Mouse (Mus musculus): ENCODE results near the gene Scai. TPM values are rescaled to one million over a fixed set of nuclear protein-coding genes. Genes with fewer than 3 reads are reported as not detected.
A peak's percentile ranks its signal among the peaks of the same experiment; 100 is the strongest.

Scai gene
- polyA plus RNA-seq, 1 experiment from 2014 or later: 6.6 TPM

DNA sequence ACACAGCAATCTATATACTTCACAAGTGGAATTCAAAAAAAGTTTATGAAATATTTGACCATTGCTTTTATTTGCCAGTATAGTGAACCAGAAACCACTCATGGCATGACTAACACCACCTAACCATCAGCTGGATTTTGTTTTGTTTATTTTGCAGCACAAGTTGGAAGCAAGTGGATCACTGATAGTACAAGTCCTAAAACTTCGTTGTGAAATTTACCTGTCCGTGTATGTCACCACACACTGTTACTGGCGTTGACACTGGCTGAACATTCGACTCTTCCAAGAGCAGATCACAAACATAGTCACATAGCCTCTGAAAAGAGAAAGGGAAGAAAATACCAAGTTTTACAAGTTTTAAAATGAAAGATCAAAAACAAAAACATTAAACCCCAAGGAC is 20.2 kb upstream of the Scai start:
- Histone ChIP-seq H3K4me2 (ENCODE audit: low read length) (no peak overlapping the region), H3K4me1 (replicated peaks; ENCODE audit: control insufficient read depth, insufficient read depth, low read length) (no peaks in the 10 kb centered on the region), H3K9ac (ENCODE audit: low read length) (no peak overlapping the region), H3K4me3 (ENCODE audit: low read depth, low read length) (no peak overlapping the region), H3K36me3 (ENCODE audit: control insufficient read depth, insufficient read depth, low read length) (peaks cover 13% of the 10 kb centered on the region), H3K27me3 (replicated peaks; ENCODE audit: control insufficient read depth, insufficient read depth, low read length) (no peaks in the 10 kb centered on the region), H3K9me3 (ENCODE audit: control insufficient read depth, low read length) (no peaks in the 10 kb centered on the region), H3K27ac (ENCODE audit: low read depth) (no peak overlapping the region)
- no peak for ATAC-seq (replicated peaks; ENCODE audit: low FRiP score, low TSS enrichment, low read depth)
- no peak for DNase-seq (ENCODE audit: low spot score)
- WGBS: 91% methylated on average over 4 of the region's 4 CpGs

DNA sequence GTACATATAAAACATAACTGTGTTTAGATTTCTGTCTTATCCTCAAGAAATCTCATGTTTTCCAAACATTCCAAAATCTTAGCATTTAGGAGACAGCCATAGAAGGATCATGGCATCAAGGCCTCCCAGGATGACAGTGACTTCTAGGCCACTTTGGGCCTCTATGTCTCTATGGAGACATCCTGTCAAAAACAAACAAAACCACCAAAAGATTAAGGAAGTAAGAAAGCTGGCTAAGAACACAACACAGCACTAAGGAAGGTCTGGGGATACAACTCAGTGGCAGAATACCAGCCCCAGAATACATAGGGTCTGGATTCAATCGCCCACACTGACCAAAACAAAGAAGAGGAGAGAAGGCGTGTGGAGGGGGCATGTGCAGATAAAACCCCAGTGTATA is 12.8 kb upstream of the Scai start:
- H3K36me3 ChIP-seq (ENCODE audit: control insufficient read depth, insufficient read depth, low read length): peaks cover 46% of the 10 kb centered on the region
- ATAC-seq (replicated peaks; ENCODE audit: low FRiP score, low TSS enrichment, low read depth): no peak
- WGBS: 89% methylated on average over 2 of the region's 2 CpGs

DNA sequence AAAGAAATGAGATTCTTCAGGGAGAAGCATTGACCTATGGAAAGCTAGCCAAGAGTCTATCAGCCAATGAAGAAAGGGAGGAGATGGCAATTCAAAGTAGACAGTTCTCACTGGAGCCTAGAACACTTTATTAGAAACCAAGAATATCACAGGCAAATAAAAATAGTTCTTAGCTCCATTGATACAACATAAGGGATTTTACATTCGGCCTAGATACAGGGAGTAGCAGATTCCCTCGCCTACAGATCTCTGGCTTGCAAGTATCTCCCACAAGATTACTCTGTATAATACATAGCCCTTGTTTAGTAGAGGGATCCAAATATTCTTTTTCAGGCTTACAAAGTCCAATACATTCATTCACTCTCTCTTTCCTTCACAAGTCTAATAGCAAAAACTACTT is 4.3 kb upstream of the Scai start:
- DNase-seq (ENCODE audit: low spot score) (no peak), ATAC-seq (replicated peaks; ENCODE audit: low FRiP score, low TSS enrichment, low read depth) (no peak)
- peaks cover 38% of the 10 kb centered on the region for H3K36me3 ChIP-seq (ENCODE audit: control insufficient read depth, insufficient read depth, low read length)
- WGBS: 98% methylated on average over 2 of the region's 2 CpGs
- H3K27me3 ChIP-seq (replicated peaks; ENCODE audit: control insufficient read depth, insufficient read depth, low read length): no peaks in the 10 kb centered on the region
- no peak overlapping the region for H3K4me3 ChIP-seq (ENCODE audit: low read depth, low read length)
- H3K4me1 ChIP-seq (replicated peaks; ENCODE audit: control insufficient read depth, insufficient read depth, low read length): no peaks in the 10 kb centered on the region; the same call in 1 of the 2 replicates
- no peak overlapping the region for H3K9ac ChIP-seq (ENCODE audit: low read length)
- H3K27ac ChIP-seq (ENCODE audit: low read depth): no peak overlapping the region
- no peaks in the 10 kb centered on the region for H3K9me3 ChIP-seq (ENCODE audit: control insufficient read depth, low read length)
- H3K4me2 ChIP-seq (ENCODE audit: low read length): no peak overlapping the region

More for the DNA sequence above, 12.8 kb upstream of the Scai start:
- DNase-seq (ENCODE audit: low spot score): no peak
- no peak overlapping the region for H3K9ac ChIP-seq (ENCODE audit: low read length)
- H3K4me2 ChIP-seq (ENCODE audit: low read length): no peak overlapping the region
- H3K9me3 ChIP-seq (ENCODE audit: control insufficient read depth, low read length): no peaks in the 10 kb centered on the region
- no peaks in the 10 kb centered on the region for H3K27me3 ChIP-seq (replicated peaks; ENCODE audit: control insufficient read depth, insufficient read depth, low read length)
- H3K27ac ChIP-seq (ENCODE audit: low read depth): no peak overlapping the region
- H3K4me1 ChIP-seq (replicated peaks; ENCODE audit: control insufficient read depth, insufficient read depth, low read length): no peaks in the 10 kb centered on the region
- no peak overlapping the region for H3K4me3 ChIP-seq (ENCODE audit: low read depth, low read length)

DNA sequence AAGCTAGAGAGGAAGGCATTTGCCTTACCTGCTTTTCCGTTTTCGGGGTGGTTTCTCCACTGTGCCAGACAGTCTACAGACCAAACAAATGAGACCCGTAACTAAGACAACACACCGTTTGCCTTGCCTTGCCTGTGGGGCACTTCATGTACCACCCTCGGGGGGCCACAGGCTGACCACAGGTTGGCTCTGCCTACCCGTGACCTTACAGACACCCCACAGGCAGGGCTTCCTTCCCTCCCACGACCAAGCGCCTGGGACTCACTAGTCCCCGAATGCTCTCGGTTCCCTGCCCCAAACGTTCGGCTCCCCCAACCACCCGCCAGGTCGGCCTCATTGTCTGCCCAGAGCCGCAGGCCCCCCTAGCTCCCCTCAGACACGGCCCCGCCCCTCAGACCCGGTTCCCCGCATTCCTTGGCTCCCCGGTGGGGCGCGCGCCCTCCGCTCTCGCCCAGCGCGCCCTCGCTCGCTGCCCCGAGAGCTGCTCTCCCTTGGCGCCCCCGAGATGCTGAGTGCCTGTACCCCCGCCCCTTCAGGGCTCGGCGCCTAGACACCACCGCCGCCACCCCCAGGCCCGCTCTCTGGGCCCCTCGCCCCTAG is 473 bp downstream of the Scai start:
- peak overlapping the region; percentile 70 for H3K9ac ChIP-seq (ENCODE audit: low read length)
- WGBS: under 1% methylated on average over 38 of the region's 39 CpGs
- peaks cover 19% of the 10 kb centered on the region; the same call in 1 of the 2 replicates for H3K36me3 ChIP-seq (ENCODE audit: control insufficient read depth, insufficient read depth, low read length)
- ATAC-seq (replicated peaks; ENCODE audit: low FRiP score, low TSS enrichment, low read depth) (peak; percentile 88), DNase-seq (ENCODE audit: low spot score) (no peak)
- no peaks in the 10 kb centered on the region for H3K9me3 ChIP-seq (ENCODE audit: control insufficient read depth, low read length)
- peak overlapping the region; percentile 91 for H3K4me3 ChIP-seq (ENCODE audit: low read depth, low read length)
- no peaks in the 10 kb centered on the region for H3K27me3 ChIP-seq (replicated peaks; ENCODE audit: control insufficient read depth, insufficient read depth, low read length)
- peak overlapping the region; percentile 70 for H3K4me2 ChIP-seq (ENCODE audit: low read length)
- H3K4me1 ChIP-seq (replicated peaks; ENCODE audit: control insufficient read depth, insufficient read depth, low read length): peaks cover 5% of the 10 kb centered on the region
- H3K27ac ChIP-seq (ENCODE audit: low read depth): peak overlapping the region; percentile 92

DNA sequence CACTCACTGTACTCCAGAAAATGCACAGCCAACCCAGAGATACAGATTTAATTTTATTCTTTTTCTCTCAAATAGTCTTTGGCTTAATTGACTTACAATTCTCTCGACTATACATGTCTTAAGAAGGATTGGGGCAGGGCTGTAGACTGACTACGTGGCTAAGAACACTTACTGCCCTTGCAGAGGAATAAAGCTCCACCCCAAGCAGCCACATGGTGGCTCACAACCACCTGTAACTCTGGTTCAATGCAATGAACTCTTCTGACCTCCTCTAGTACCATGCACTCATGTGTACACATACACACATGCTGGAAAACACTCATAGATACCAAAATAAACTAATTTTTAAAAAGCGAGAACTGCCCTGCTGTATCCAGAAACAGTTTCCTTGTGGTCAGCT is 4.6 kb downstream of the Scai start:
- ATAC-seq (replicated peaks; ENCODE audit: low FRiP score, low TSS enrichment, low read depth) (no peak), DNase-seq (ENCODE audit: low spot score) (no peak)
- Histone ChIP-seq H3K9me3 (ENCODE audit: control insufficient read depth, low read length) (no peaks in the 10 kb centered on the region), H3K27ac (ENCODE audit: low read depth) (no peak overlapping the region), H3K4me1 (replicated peaks; ENCODE audit: control insufficient read depth, insufficient read depth, low read length) (peaks cover 5% of the 10 kb centered on the region), H3K9ac (ENCODE audit: low read length) (no peak overlapping the region), H3K27me3 (replicated peaks; ENCODE audit: control insufficient read depth, insufficient read depth, low read length) (no peaks in the 10 kb centered on the region), H3K4me3 (ENCODE audit: low read depth, low read length) (no peak overlapping the region), H3K36me3 (ENCODE audit: control insufficient read depth, insufficient read depth, low read length) (peaks cover 13% of the 10 kb centered on the region; the same call in 1 of the 2 replicates), H3K4me2 (ENCODE audit: low read length) (no peak overlapping the region)
- WGBS: 77% methylated on average over 3 of the region's 3 CpGs

DNA sequence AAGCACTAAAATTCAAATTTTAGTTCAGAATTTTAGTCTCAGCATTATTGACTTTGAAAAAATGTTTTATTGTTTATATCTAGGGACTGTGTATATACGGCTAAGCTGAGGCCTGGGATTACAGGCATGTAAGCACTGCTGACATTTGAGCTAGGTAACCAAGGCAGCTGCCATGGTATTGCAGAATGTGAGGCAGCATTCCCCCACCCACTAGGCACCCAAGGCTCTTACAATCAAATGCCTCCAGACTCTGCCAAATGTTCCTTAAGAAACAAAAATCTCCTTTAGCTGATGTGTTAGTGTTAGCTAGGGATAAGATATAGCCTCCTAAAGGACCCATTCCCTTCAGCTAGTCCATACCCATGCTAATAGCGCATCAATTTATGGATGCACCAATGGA is 6.9 kb downstream of the Scai start:
- Histone ChIP-seq H3K27ac (ENCODE audit: low read depth) (no peak overlapping the region), H3K4me2 (ENCODE audit: low read length) (no peak overlapping the region), H3K4me1 (replicated peaks; ENCODE audit: control insufficient read depth, insufficient read depth, low read length) (no peaks in the 10 kb centered on the region; the same call in 1 of the 2 replicates), H3K9me3 (ENCODE audit: control insufficient read depth, low read length) (no peaks in the 10 kb centered on the region), H3K27me3 (replicated peaks; ENCODE audit: control insufficient read depth, insufficient read depth, low read length) (no peaks in the 10 kb centered on the region), H3K4me3 (ENCODE audit: low read depth, low read length) (no peak overlapping the region), H3K36me3 (ENCODE audit: control insufficient read depth, insufficient read depth, low read length) (peaks cover 21% of the 10 kb centered on the region), H3K9ac (ENCODE audit: low read length) (no peak overlapping the region)
- ATAC-seq (replicated peaks; ENCODE audit: low FRiP score, low TSS enrichment, low read depth) (no peak), DNase-seq (ENCODE audit: low spot score) (no peak)
- WGBS: 79% methylated on average over 2 of the region's 2 CpGs

DNA sequence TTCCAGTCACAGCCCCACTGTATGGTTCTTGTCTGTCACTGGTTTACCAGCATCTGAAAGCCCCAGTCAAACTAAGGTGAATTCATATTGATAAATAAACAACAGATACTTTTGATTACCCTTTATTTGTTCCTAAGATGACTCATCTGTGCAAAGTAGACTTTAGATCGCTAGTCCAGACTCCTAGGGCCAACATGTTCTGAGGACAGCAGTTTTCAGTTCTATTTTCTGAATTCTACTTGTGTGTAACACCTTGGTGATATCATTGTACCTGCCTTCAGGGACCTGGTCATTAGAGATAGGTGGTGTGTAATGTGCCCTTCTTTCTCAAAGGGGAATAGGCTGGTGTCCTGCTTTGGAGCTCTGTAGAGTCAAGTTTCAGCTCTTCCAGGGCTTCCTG is 29.5 kb downstream of the Scai start:
- no peaks in the 10 kb centered on the region for H3K4me1 ChIP-seq (replicated peaks; ENCODE audit: control insufficient read depth, insufficient read depth, low read length)
- no peak overlapping the region for H3K9ac ChIP-seq (ENCODE audit: low read length)
- H3K27me3 ChIP-seq (replicated peaks; ENCODE audit: control insufficient read depth, insufficient read depth, low read length): no peaks in the 10 kb centered on the region
- H3K9me3 ChIP-seq (ENCODE audit: control insufficient read depth, low read length): no peaks in the 10 kb centered on the region
- no peak overlapping the region for H3K4me2 ChIP-seq (ENCODE audit: low read length)
- 0 out of 2 replicates have a peak, but pooled peaks cover 5% of the 10 kb centered on the region for H3K36me3 ChIP-seq (ENCODE audit: control insufficient read depth, insufficient read depth, low read length)
- DNase-seq (ENCODE audit: low spot score): no peak
- whole genome bisulfite sequencing: 80% methylated on average over 1 of the region's 1 CpGs
- H3K4me3 ChIP-seq (ENCODE audit: low read depth, low read length): no peak overlapping the region
- no peak for ATAC-seq (replicated peaks; ENCODE audit: low FRiP score, low TSS enrichment, low read depth)
- no peak overlapping the region for H3K27ac ChIP-seq (ENCODE audit: low read depth)

DNA sequence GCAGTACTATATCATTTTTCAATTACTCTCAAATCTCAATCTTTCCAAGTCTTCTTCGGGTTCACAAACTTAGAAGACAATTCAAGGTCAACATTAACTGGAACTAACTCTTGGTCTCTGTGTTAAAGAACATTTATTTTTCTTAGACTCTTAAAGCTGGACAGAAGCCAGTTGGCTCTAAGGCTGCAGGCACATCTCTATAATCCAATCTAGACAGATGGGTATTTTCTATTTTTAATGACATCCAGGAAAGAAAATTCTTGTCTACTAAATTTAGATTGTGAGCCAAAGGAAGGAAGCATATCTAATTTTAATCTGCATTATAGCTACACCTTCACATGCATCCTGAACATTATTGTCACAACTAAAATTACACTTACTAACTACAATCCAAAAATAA is 32.6 kb downstream of the Scai start:
- DNase-seq (ENCODE audit: low spot score): no peak
- H3K9me3 ChIP-seq (ENCODE audit: control insufficient read depth, low read length): no peaks in the 10 kb centered on the region
- no peaks in the 10 kb centered on the region for H3K27me3 ChIP-seq (replicated peaks; ENCODE audit: control insufficient read depth, insufficient read depth, low read length)
- no peak for ATAC-seq (replicated peaks; ENCODE audit: low FRiP score, low TSS enrichment, low read depth)
- H3K36me3 ChIP-seq (ENCODE audit: control insufficient read depth, insufficient read depth, low read length): 0 out of 2 replicates have a peak, but pooled peaks cover 5% of the 10 kb centered on the region
- H3K27ac ChIP-seq (ENCODE audit: low read depth): no peak overlapping the region
- no peak overlapping the region for H3K4me2 ChIP-seq (ENCODE audit: low read length)
- H3K4me1 ChIP-seq (replicated peaks; ENCODE audit: control insufficient read depth, insufficient read depth, low read length): no peaks in the 10 kb centered on the region
- no peak overlapping the region for H3K4me3 ChIP-seq (ENCODE audit: low read depth, low read length)
- 49% methylated on average over 1 of the region's 1 CpGs for WGBS
- no peak overlapping the region for H3K9ac ChIP-seq (ENCODE audit: low read length)

DNA sequence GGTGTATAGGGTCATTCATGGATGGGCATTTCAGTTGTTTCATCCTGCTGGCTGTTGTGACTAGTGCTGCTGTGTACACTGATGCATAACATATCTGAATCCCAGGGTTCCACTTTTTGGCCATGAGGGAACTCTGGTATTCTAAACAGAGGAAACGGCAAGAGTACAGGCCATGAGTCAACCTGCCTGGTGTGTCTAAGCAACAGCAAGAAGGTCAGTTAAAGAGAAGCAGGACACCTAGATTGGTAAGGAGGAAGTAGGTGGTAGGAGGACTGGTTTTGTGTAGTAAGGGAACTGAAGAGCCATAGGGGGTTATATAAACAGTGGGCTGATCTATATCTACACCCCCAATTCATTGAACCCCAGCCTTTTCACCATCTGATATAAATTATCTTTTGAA is 33.7 kb downstream of the Scai start:
- H3K4me2 ChIP-seq (ENCODE audit: low read length): no peak overlapping the region
- ATAC-seq (replicated peaks; ENCODE audit: low FRiP score, low TSS enrichment, low read depth): no peak
- H3K9me3 ChIP-seq (ENCODE audit: control insufficient read depth, low read length): no peaks in the 10 kb centered on the region
- H3K4me1 ChIP-seq (replicated peaks; ENCODE audit: control insufficient read depth, insufficient read depth, low read length): no peaks in the 10 kb centered on the region
- no peak overlapping the region for H3K9ac ChIP-seq (ENCODE audit: low read length)
- no peak overlapping the region for H3K4me3 ChIP-seq (ENCODE audit: low read depth, low read length)
- H3K27me3 ChIP-seq (replicated peaks; ENCODE audit: control insufficient read depth, insufficient read depth, low read length): no peaks in the 10 kb centered on the region
- WGBS: 50% methylated on average over 1 of the region's 1 CpGs
- no peak for DNase-seq (ENCODE audit: low spot score)
- H3K36me3 ChIP-seq (ENCODE audit: control insufficient read depth, insufficient read depth, low read length): 0 out of 2 replicates have a peak, but pooled peaks cover 5% of the 10 kb centered on the region
- H3K27ac ChIP-seq (ENCODE audit: low read depth): no peak overlapping the region
